Comparison of ENCODE assay signal across 8 mouse cellular contexts in the genomic region with DNA sequence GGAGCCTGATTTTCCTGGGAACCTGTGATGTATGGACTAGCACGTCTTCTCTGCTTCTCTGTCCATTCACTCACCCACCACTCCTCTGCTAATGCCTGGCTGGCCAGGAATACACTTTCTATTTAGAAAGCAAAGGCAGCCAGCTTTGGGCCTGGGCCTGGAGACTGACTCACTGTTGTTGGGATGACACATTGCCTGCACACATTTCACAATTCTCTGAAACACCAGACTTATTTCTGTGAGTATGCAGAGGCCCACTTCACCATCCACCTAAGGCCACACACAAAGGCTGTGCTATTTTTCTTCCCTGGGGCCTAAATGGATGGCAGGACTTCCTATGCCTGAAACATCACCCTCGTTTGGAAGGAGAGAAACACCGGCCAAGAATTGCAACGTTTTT.
DNase-seq lines count a peak whose midpoint lies in the region; ATAC-seq lines count a peak whose summit lies in the region.

No protein-coding gene starts in this region.

- H3K4me3 ChIP-seq in embryonic facial prominence, embryonic 15.5 days (replicated peaks) = no peak overlapping the region
- no peak overlapping the region for H3K4me3 ChIP-seq in embryonic facial prominence, embryonic 10.5 days

- H3K27me3 ChIP-seq in embryonic facial prominence, embryonic 15.5 days = no peaks in the 10 kb centered on the region
- no peaks in the 10 kb centered on the region for H3K27me3 ChIP-seq in embryonic facial prominence, embryonic 10.5 days (replicated peaks; ENCODE audit: low read depth, poor library complexity, severe bottlenecking)

- no peak overlapping the region for H3K4me2 ChIP-seq in embryonic facial prominence, embryonic 15.5 days (replicated peaks)

- peak overlapping the region; percentile 22; the same call in 1 of the 2 replicates for H3K27ac ChIP-seq in embryonic facial prominence, embryonic 15.5 days (replicated peaks)
- H3K27ac ChIP-seq in embryonic facial prominence, embryonic 10.5 days (replicated peaks) = no peak overlapping the region

- H3K4me1 ChIP-seq in embryonic facial prominence, embryonic 15.5 days = 0 out of 2 replicates have a peak, but pooled peaks cover 4% of the 10 kb centered on the region
- no peaks in the 10 kb centered on the region for H3K4me1 ChIP-seq in embryonic facial prominence, embryonic 10.5 days

- H3K9ac ChIP-seq in embryonic facial prominence, embryonic 15.5 days = no peak overlapping the region

- ATAC-seq in embryonic facial prominence, embryonic 15.5 days (ENCODE audit: insufficient number of reproducible peaks, low FRiP score, low TSS enrichment, low read depth) = no peak

- no peaks in the 10 kb centered on the region for H3K36me3 ChIP-seq in embryonic facial prominence, embryonic 15.5 days
- H3K36me3 ChIP-seq in embryonic facial prominence, embryonic 10.5 days (replicated peaks) = no peaks in the 10 kb centered on the region

- no peaks in the 10 kb centered on the region for H3K9me3 ChIP-seq in embryonic facial prominence, embryonic 15.5 days (replicated peaks)
- H3K9me3 ChIP-seq in embryonic facial prominence, embryonic 10.5 days = no peaks in the 10 kb centered on the region

- intact Hi-C loops in left cerebral cortex, postnatal 25 days (cut with DNase I) = loop anchor here (2.0 to 5.0 kb wide), 2 partner anchors 81 to 200 kb away; a partner anchor contains a TSS

- no peak for DNase-seq in embryonic facial prominence, embryonic 10.5 days (ENCODE audit: low spot score)
- peak; percentile 97 for DNase-seq in NIH3T3 (ENCODE audit: low read depth)
- peak; percentile 43 for DNase-seq in gastrocnemius, postnatal 10 days
- peak; percentile 63 to 95 for DNase-seq in left cerebral cortex, postnatal 25 days (ENCODE audit: low spot score in 2 of 2)
- DNase-seq in telencephalon, adult 2 months (ENCODE audit: low read depth, low spot score) = peak; percentile 73
- no peak for DNase-seq in kidney, postnatal 36 days
- no peak for DNase-seq in thymus, postnatal 4 days

- WGBS in embryonic facial prominence, embryonic 15.5 days = 43% methylated on average over 4 of the region's 4 CpGs
- WGBS in embryonic facial prominence, embryonic 10.5 days = 71% methylated on average over 4 of the region's 4 CpGs

Comparison
In these comparisons a context has a peak if more than half of its experiments do, and no peak if none do; other contexts are left out.
1. DNase-seq: peak in NIH3T3 (single experiment), gastrocnemius, postnatal 10 days (single experiment), left cerebral cortex, postnatal 25 days (2 of 2) and telencephalon, adult 2 months (single experiment); none in embryonic facial prominence, embryonic 10.5 days (single experiment), kidney, postnatal 36 days (0 of 2) and thymus, postnatal 4 days (single experiment).